Mouse (Mus musculus): Measurements from ENCODE around the gene Magi1.

GRCm38 (mm10) chr6:94136693-94137092 is 147.0 kb downstream of the Magi1 start:
- TF ChIP-seq CTCF (IDR thresholded peaks at IDR 0.05; ENCODE audit: borderline replicate concordance, control insufficient read depth, extremely low read depth, insufficient read depth, low read length, poor library complexity) (no peak), POLR2A (IDR thresholded peaks at IDR 0.05; ENCODE audit: control insufficient read depth, extremely low read depth, insufficient read depth, low read length, poor library complexity) (no peak)

Measured in thymus, adult 2 months (tissue).